Mouse (Mus musculus) E14TG2a.4 (cell line): ENCODE measurements around the gene Nim1k.

Source experiments
- H3K27me3 ChIP-seq: 2 replicates; pipeline ENCODE4 v1.6.1; 2014; ENCODE audit warnings: low read length, control low read depth; ENCODE audit not compliant: insufficient read depth
- H3K36me3 ChIP-seq: 2 replicates; pipeline ENCODE4 v1.6.1; 2014; ENCODE audit warnings: low read length, control low read depth; ENCODE audit not compliant: insufficient read depth
- H3K4me1 ChIP-seq: replicated peaks from 2 replicates; pipeline ENCODE4 v1.6.1; 2014; ENCODE audit warnings: low read depth, low read length, control low read depth
- H3K4me3 ChIP-seq: replicated peaks from 2 replicates; pipeline ENCODE4 v1.5.1; 2014; ENCODE audit warnings: mild to moderate bottlenecking, low read length
- H3K9me3 ChIP-seq: 2 replicates; pipeline ENCODE4 v1.6.1; 2014; ENCODE audit warnings: low read length, control low read depth
- CTCF ChIP-seq: conservative IDR thresholded peaks from 2 replicates; pipeline ENCODE4 v1.5.1; 2014; ENCODE audit warnings: low read length
- NANOG ChIP-seq: IDR thresholded peaks from 2 replicates; pipeline ENCODE4 v1.6.1; 2014; ENCODE audit warnings: borderline replicate concordance, low read length, mixed read lengths
- POU5F1 ChIP-seq: IDR thresholded peaks from 2 replicates; pipeline ENCODE4 v1.6.1; 2014; ENCODE audit warnings: low read length, borderline replicate concordance

Nim1k gene

GRCm38 (mm10) chr13:119768541-119768940 is 12.9 kb upstream of the Nim1k start:
- TF ChIP-seq CTCF (no peak), POU5F1 (no peak), NANOG (no peak)
- Histone ChIP-seq H3K4me3 (no peak overlapping the region), H3K4me1 (no peaks in the 10 kb centered on the region), H3K9me3 (no peaks in the 10 kb centered on the region), H3K36me3 (peaks cover 85% of the 10 kb centered on the region), H3K27me3 (no peaks in the 10 kb centered on the region)

- TF ChIP-seq POU5F1 (no peak), NANOG (no peak), CTCF (no peak)
- H3K9me3 ChIP-seq, result no peaks in the 10 kb centered on the region
Measured at GRCm38 (mm10) chr13:119766480-119766879, 10.8 kb upstream of the Nim1k start.

GRCm38 (mm10) chr13:119756831-119757230 is 1.1 kb upstream of the Nim1k start:
- H3K4me1 ChIP-seq, result peaks cover 26% of the 10 kb centered on the region
- peaks cover 10% of the 10 kb centered on the region; the same call in 1 of the 2 replicates for H3K27me3 ChIP-seq
- H3K36me3 ChIP-seq, result peaks cover 13% of the 10 kb centered on the region
- H3K9me3 ChIP-seq, result no peaks in the 10 kb centered on the region
- TF ChIP-seq NANOG, result no peak
- TF ChIP-seq POU5F1, result no peak
- TF ChIP-seq CTCF, result no peak
- H3K4me3 ChIP-seq, result no peak overlapping the region

More at GRCm38 (mm10) chr13:119766480-119766879, 10.8 kb upstream of the Nim1k start:
- no peaks in the 10 kb centered on the region for H3K27me3 ChIP-seq
- H3K4me3 ChIP-seq, result no peak overlapping the region
- H3K36me3 ChIP-seq, result peaks cover 72% of the 10 kb centered on the region
- H3K4me1 ChIP-seq, result no peaks in the 10 kb centered on the region

- no peak for TF ChIP-seq POU5F1
- TF ChIP-seq CTCF, result no peak
- TF ChIP-seq NANOG, result no peak
- no peaks in the 10 kb centered on the region for H3K9me3 ChIP-seq
- peak overlapping the region; percentile 83 for H3K4me3 ChIP-seq
- H3K4me1 ChIP-seq, result peaks cover 26% of the 10 kb centered on the region
- no peaks in the 10 kb centered on the region for H3K36me3 ChIP-seq
- peaks cover 10% of the 10 kb centered on the region; the same call in 1 of the 2 replicates for H3K27me3 ChIP-seq
Measured at GRCm38 (mm10) chr13:119755141-119755547, 538 bp downstream of the Nim1k start.

GRCm38 (mm10) chr13:119754635-119755020 is 1.1 kb downstream of the Nim1k start:
- TF ChIP-seq CTCF (no peak), NANOG (no peak), POU5F1 (no peak)

DNA sequence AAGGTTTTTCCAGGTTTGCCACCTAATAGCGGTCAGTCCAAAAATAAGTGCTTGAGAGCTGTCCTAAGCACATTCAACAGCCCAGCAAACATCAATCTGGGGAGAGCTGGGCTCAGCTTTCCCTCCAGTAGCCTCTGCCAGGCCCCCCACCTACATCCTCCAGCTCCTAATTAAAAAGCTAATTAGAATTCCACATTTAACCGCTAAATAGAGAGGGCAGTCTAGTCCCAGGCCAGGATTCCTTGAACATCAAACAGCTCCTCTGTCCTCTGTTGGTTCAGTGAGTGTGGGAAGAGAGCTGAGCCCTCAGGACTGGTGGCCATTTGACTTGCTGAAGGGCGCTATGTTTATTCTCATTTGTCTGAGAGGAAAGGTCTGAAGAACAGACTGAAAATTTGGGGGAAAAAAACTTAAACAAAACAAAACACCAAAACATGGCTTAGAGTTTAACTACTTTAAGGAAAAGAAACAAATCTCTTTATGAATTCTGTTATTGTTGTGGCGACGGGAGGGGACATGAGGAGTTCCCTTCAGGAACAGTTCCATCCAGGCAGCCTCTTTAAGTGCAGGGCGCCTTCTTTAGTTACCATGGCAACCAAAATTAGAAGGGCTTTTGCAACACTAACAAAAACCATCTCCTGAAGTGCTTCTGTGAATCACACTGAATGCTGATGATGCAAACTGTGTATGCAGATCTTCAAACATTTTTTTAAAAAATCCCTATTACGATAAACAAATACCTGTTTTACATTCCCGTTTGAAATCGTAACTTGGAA is 1.6 kb downstream of the Nim1k start:
- Histone ChIP-seq H3K36me3 (no peaks in the 10 kb centered on the region), H3K4me1 (peaks cover 26% of the 10 kb centered on the region), H3K9me3 (no peaks in the 10 kb centered on the region), H3K4me3 (no peak overlapping the region), H3K27me3 (peaks cover 10% of the 10 kb centered on the region; the same call in 1 of the 2 replicates)
- TF ChIP-seq CTCF, result no peak
- TF ChIP-seq NANOG, result no peak
- no peak for TF ChIP-seq POU5F1

More at GRCm38 (mm10) chr13:119754635-119755020, 1.1 kb downstream of the Nim1k start:
- H3K27me3 ChIP-seq, result peaks cover 10% of the 10 kb centered on the region; the same call in 1 of the 2 replicates
- H3K36me3 ChIP-seq, result no peaks in the 10 kb centered on the region
- H3K9me3 ChIP-seq, result no peaks in the 10 kb centered on the region
- peak overlapping the region; percentile 83 for H3K4me3 ChIP-seq
- peaks cover 26% of the 10 kb centered on the region for H3K4me1 ChIP-seq

- TF ChIP-seq CTCF (no peak), NANOG (no peak), POU5F1 (no peak)
- Histone ChIP-seq H3K27me3 (no peaks in the 10 kb centered on the region), H3K9me3 (no peaks in the 10 kb centered on the region), H3K4me3 (no peak overlapping the region), H3K4me1 (peaks cover 21% of the 10 kb centered on the region), H3K36me3 (no peaks in the 10 kb centered on the region)
Measured at GRCm38 (mm10) chr13:119746930-119747329, 8.8 kb downstream of the Nim1k start.

GRCm38 (mm10) chr13:119743470-119743869 is 12.2 kb downstream of the Nim1k start:
- Histone ChIP-seq H3K4me3 (no peak overlapping the region), H3K36me3 (no peaks in the 10 kb centered on the region), H3K9me3 (no peaks in the 10 kb centered on the region), H3K27me3 (0 out of 2 replicates have a peak, but pooled peaks cover 3% of the 10 kb centered on the region), H3K4me1 (peaks cover 31% of the 10 kb centered on the region)
- TF ChIP-seq NANOG (no peak), POU5F1 (no peak), CTCF (no peak)
